Mouse (Mus musculus) olfactory bulb, adult 2 months (tissue): ENCODE measurements around the gene Ryr2. TPM values are rescaled to one million over a fixed set of nuclear protein-coding genes. Genes with fewer than 3 reads are reported as not detected.
"Not testable (repeated sequence)": the region's sequence is repeated elsewhere in the genome, so short reads cannot be mapped to it uniquely, and the experiment has no call there.

Experiments used
- H3K27ac ChIP-seq: fragments of 200-500 bp; 2 replicates; pipeline ENCODE4 v1.5.1; 2012; ENCODE audit warnings: low read depth, low read length; ENCODE audit not compliant: insufficient read depth
- H3K4me1 ChIP-seq: fragments of 200-500 bp; 2 replicates; pipeline ENCODE4 v1.6.1; 2012; ENCODE audit warnings: low read length; ENCODE audit not compliant: control insufficient read depth, insufficient read depth
- H3K4me3 ChIP-seq: fragments of 200-500 bp; 2 replicates; pipeline ENCODE4 v1.5.1; 2012; ENCODE audit warnings: mild to moderate bottlenecking, low read depth, low read length, moderate library complexity; ENCODE audit not compliant: insufficient read depth
- CTCF ChIP-seq: fragments of 200-500 bp; IDR thresholded peaks from 2 replicates; pipeline ENCODE4 v1.5.1; 2012; ENCODE audit warnings: low read depth, mild to moderate bottlenecking, low read length, moderate library complexity; ENCODE audit not compliant: insufficient read depth
- POLR2A ChIP-seq: fragments of 200-500 bp; IDR thresholded peaks from 2 replicates; pipeline ENCODE4 v1.6.1; 2012; ENCODE audit warnings: mild to moderate bottlenecking, low read depth, low read length, moderate library complexity; ENCODE audit not compliant: insufficient read depth
- WGBS: fragments of 180-500 bp; shearing (Covaris S2); methylation state at CpG from one replicate; pipeline ENCODE4 v1.1.7; 2018; 5-methylcytosine and 5-hydroxymethylcytosine counted together
- polyA plus RNA-seq: library from polyadenylated mRNA; stranded (reverse); fragments of >200 nt; gene quantifications from 2 replicates; pipeline ENCODE4 v1.2.4, GENCODE M21; 2012; ENCODE audit warnings: low replicate concordance; ENCODE audit not compliant: missing spikeins, insufficient read depth, insufficient read length

Gene Ryr2
- polyA plus RNA-seq, 1 experiment, result 196 TPM

- TF ChIP-seq POLR2A (no peak), CTCF (no peak)
- Histone ChIP-seq H3K4me3 (no peak overlapping the region), H3K4me1 (peaks cover 6% of the 10 kb centered on the region), H3K27ac (peak overlapping the region; percentile 33; the same call in 1 of the 2 replicates)
- 29% methylated on average over 9 of the region's 9 CpGs for WGBS
These were observed 540.3 kb downstream of the Ryr2 start for GRCm38 (mm10) chr13:11566486-11566885.

GRCm38 (mm10) chr13:11563224-11564024 is 543.3 kb downstream of the Ryr2 start:
- TF ChIP-seq CTCF (no peak), POLR2A (no peak)
- 10% methylated on average over 1 of the region's 1 CpGs for WGBS

DNA sequence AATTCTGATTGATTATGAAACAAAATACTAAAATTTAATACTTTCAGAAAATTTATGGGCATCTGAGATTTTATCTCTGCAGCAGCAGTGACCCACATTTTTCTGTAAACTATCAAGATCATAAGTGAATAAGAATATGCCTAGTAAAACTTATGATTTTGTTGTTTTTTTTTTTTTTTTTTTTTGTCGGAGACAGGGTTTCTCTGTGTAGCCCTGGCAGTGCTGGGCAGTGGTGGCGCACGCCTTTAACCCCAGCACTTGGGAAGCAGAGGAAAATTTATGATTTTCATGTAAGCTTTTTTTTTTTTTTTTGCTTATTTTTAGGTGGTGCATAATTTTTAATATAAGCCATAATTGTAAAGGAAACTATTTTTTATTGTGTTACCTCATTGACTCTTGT is 557.1 kb downstream of the Ryr2 start:
- WGBS, result 89% methylated on average over 3 of the region's 3 CpGs
- Histone ChIP-seq H3K4me1 (no peaks in the 10 kb centered on the region), H3K4me3 (no peak overlapping the region), H3K27ac (no peak overlapping the region)
- TF ChIP-seq CTCF, result no peak
- TF ChIP-seq POLR2A, result no peak

More at GRCm38 (mm10) chr13:11563224-11564024, 543.3 kb downstream of the Ryr2 start:
- H3K4me1 ChIP-seq, result peaks cover 6% of the 10 kb centered on the region
- no peak overlapping the region for H3K27ac ChIP-seq
- no peak overlapping the region for H3K4me3 ChIP-seq

GRCm38 (mm10) chr13:11549136-11549535 is 557.6 kb downstream of the Ryr2 start:
- 74% methylated on average over 15 of the region's 15 CpGs for WGBS
- not testable (repeated sequence) for H3K4me1 ChIP-seq, H3K4me3 ChIP-seq, H3K27ac ChIP-seq

- Histone ChIP-seq H3K27ac (no peak overlapping the region), H3K4me3 (no peak overlapping the region), H3K4me1 (no peaks in the 10 kb centered on the region)
- WGBS, result 61% methylated on average over 7 of the region's 7 CpGs
- TF ChIP-seq POLR2A (no peak), CTCF (no peak)
These were observed 560.9 kb downstream of the Ryr2 start for GRCm38 (mm10) chr13:11545841-11546240.

DNA sequence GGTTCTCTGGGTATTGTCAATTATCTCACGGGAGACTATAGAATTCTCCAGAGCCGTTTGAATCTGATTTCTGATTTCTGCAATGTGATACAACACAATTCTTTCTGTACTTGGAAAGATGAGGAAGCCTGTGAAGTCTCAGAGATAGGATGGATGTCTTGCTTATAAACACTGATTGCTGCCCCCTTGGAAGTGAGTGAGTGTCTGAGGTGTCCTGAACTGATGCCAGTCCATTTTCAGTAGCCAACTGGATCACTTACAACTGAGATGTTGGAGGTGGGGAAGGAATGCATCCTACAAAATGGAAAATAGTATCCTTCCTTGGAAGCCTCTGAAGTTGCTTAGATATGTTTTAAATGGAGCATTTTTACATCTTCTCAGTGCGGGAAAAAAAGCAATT is 564.2 kb downstream of the Ryr2 start:
- WGBS, result 88% methylated on average over 3 of the region's 3 CpGs
- Histone ChIP-seq H3K27ac (no peak overlapping the region), H3K4me3 (no peak overlapping the region), H3K4me1 (no peaks in the 10 kb centered on the region)
- TF ChIP-seq POLR2A (no peak), CTCF (no peak)

- Histone ChIP-seq H3K4me1 (no peaks in the 10 kb centered on the region), H3K27ac (0 out of 2 replicates have a peak overlapping the region, but pooled peaks have one; percentile 21), H3K4me3 (no peak overlapping the region)
- TF ChIP-seq CTCF, result no peak
- no peak for TF ChIP-seq POLR2A
- 33% methylated on average over 1 of the region's 1 CpGs for WGBS
These were observed 569.9 kb downstream of the Ryr2 start for GRCm38 (mm10) chr13:11536851-11537250.

DNA sequence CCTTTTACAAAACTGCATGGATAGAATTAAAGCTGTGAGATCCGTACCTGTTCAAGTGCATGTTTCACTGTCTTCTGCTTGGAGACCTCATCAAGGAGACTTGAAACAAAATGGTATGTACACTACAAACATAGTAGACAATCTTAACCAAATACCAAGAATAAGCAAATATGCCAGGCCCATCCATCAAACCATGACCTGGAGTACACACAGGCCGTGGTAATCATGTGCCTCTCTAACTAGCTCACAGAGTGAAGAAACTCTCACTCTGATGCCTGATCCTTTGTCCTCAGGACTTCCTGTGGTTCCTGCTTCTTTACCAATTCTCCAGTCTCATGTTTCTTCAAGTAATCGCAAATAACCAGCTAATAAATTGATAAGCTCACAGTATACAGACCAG is 570.9 kb downstream of the Ryr2 start:
- no peaks in the 10 kb centered on the region for H3K4me1 ChIP-seq
- TF ChIP-seq CTCF, result no peak
- TF ChIP-seq POLR2A, result no peak
- H3K27ac ChIP-seq, result no peak overlapping the region
- 90% methylated on average over 3 of the region's 3 CpGs for WGBS
- no peak overlapping the region for H3K4me3 ChIP-seq

DNA sequence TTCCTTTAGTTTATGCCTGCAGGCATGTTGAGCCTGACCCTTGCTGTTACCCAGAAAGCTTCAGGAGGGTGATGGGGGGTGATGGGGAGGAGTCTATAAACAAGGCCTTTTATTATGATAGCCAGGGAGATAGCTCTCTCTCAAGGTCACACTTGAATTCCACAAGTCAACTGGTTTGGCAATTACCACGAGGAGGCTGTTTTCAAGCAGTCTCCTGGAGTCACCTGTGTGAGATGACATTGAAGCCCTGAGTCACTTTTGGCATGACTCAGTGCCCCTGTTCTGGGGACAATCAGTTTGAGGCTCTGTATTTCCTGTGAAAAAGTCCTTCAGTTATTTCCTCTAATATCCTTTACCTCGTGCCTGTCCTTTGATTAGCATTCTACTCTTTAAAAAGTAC is 573.5 kb downstream of the Ryr2 start:
- Histone ChIP-seq H3K27ac (no peak overlapping the region), H3K4me1 (no peaks in the 10 kb centered on the region), H3K4me3 (no peak overlapping the region)
- 71% methylated on average over 2 of the region's 2 CpGs for WGBS
- TF ChIP-seq CTCF (no peak), POLR2A (no peak)
